Mouse (Mus musculus) Patski (cell line): Measurements from ENCODE around the gene Prr14. TPM values are rescaled to one million over a fixed set of nuclear protein-coding genes. Genes with fewer than 3 reads are reported as not detected.
"Not testable (repeated sequence)": the region's sequence is repeated elsewhere in the genome, so short reads cannot be mapped to it uniquely, and the experiment has no call there.

Experiments
- ATAC-seq: fragments of 100-300 bp; one replicate; pipeline ENCODE4 v1.8.0; 2021
- CTCF ChIA-PET: fragments of 350-600 bp; sonication (Branson Sonifier 250); formaldehyde crosslinking; loops from one replicate; lab custom pipeline; 2022; ENCODE audit warnings: inconsistent platforms; lab: Charles Lee
- POLR2A ChIA-PET: fragments of 350-600 bp; sonication (Branson Sonifier 250); formaldehyde crosslinking; loops from one replicate; lab custom pipeline; 2022; ENCODE audit warnings: antibody characterized with exemption, inconsistent platforms; lab: Charles Lee
- DNase-seq: peaks from one replicate; pipeline ENCODE4 v3.0.0-alpha.2; 2011; ENCODE audit warnings: low read depth, low spot score
- H3K27me3 ChIP-seq: fragments of 371-371 bp; one replicate; pipeline ENCODE4 v1.5.1; 2021
- CTCF ChIP-seq: fragments of 100-300 bp; IDR thresholded peaks from one replicate; pipeline ENCODE4 v1.5.1; 2021
- in situ Hi-C: fragments of 300-500 bp; cut with MboI; formaldehyde crosslinking; loops from 3 replicates; pipeline ENCODE4 v1.11.1; 2018; ENCODE audit warnings: low pct_unique_long_range_greater_than_20kb, mixed read lengths
- polyA plus RNA-seq: library from polyadenylated mRNA; unstranded; gene quantifications from one replicate; pipeline ENCODE4 v1.2.3, GENCODE M21; 2021

Gene Prr14
- 71.9 TPM for polyA plus RNA-seq

DNA sequence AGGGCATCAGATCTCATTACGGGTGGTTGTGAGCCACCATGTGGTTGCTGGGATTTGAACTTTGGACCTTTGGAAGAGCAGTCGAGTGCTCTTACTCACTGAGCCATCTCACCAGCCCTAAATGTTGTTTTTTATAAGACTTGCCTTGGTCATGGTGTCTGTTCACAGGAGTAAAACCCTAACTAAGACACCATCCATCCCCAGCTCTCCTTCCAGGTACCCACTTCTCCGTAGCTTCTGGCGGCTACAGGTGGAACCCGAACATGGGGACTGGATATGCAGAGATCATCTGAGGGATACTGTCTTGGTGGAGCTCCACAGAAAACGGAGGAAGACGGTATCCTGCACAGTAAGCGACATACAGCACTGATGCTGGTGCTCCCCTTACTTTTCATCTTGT, at the start of gene Prr14:
Prr14 (plus strand) TSS at position 301 of the 400 bp plus-strand sequence.
- ATAC-seq, DNase-seq, H3K27me3 ChIP-seq, in situ Hi-C loops: not testable (repeated sequence)
- POLR2A ChIA-PET = interaction anchor here (1.0 to 1.8 kb wide), 2 partner anchors 11 to 22 kb away, joined by 3 to 6 read pairs; partner anchors contain the start of gene Zfp689
- CTCF ChIA-PET = interaction anchor here (1.7 kb wide), 1 partner anchor 33 kb away, joined by 3 read pairs; no protein-coding TSS in a partner anchor

DNA sequence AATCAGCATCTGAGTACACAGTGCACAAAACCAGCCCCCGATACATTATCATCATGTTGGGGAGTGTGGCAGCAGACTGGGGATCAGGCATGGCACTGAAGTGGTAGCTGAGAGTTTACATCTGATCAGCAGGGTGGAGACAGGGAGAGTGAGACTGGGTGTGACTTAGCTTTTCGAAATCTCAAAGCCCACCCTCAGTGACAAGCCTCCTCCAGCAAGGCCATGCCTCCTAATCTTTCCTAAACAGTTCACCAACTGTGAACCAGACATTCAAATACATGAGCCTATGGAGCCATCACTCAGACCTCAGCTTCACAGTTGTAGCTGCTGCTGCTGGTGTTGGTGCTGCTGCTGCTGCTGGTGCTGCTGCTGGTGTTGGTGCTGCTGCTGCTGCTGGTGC, 48.0 kb upstream of the Prr14 start:
- CTCF ChIA-PET = no interaction called here
- in situ Hi-C loops = no loop called here
- DNase-seq (no peak), ATAC-seq (no peak)
- POLR2A ChIA-PET = no interaction called here
- no peaks in the 10 kb centered on the region for H3K27me3 ChIP-seq
- no peak for TF ChIP-seq CTCF

DNA sequence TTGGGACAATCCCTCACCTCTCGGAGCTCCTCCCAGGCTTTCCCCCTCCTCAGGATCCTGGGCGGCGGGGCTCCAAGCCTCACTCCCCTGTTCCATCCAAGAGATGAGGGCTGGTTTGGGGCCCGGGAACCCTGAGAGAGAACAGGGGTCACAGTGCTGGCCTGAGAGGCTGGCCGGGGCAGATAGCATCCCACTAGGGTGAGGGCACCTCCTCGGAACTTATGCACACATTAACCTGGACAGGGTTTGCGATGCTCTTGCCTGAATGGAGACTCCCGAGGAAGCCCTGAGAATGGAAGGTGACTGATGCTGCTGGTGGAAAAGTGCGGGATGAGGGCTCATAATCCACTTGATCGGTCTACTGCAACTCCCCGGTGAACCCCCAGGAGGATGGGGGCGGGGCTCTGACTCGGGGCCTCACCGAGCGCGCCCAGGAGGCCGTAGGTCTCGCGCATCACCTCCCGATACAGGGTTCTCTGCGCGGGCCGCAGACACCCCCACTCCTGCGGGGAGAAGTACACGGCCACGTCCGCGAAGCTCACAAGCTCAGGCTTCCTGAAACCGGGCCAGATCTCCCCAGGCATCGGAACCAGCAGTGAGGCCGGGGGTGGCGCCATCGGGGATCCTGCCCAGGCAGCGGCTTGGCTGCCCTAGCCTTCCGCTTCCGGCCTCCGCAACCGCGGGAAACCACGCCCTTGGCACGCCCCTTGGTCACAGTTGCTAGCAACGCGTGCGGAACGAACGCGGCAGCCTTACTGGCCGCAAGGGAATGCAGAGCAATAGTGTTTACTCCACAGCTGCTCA, 37.8 kb upstream of the Prr14 start, which contains the start of gene Zfp688:
Zfp688 (minus strand) TSS at position 681 of the 804 bp plus-strand sequence.
- CTCF ChIA-PET = no interaction called here

DNA sequence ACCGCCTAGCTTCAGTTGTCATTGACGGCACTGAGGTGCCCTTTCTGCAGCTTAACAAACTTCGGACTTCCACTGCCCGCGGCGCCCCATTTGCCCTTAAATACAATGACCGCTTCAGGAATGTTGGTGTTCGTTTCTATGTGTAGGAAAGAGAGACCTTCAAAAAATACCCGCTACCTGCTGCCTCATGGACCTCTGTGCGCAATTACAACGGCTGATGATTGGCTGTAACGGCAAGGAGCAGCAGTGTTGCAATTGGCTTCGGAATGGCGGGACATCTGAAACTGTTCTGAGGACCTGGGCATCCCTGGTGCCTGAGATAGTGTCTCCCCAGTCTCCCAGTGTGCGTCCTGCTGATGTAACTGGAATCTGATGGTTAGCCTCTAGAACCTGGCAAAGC, 37.2 kb upstream of the Prr14 start:
- no peak for DNase-seq
- POLR2A ChIA-PET = interaction anchor here (1.0 kb wide), 1 partner anchor 26 kb away, joined by 3 read pairs; the partner anchor contains the start of gene Zfp689
- CTCF ChIA-PET = no interaction called here
- ATAC-seq = peak; percentile 21
- in situ Hi-C loops = no loop called here
- TF ChIP-seq CTCF = no peak
- H3K27me3 ChIP-seq = no peaks in the 10 kb centered on the region

More for the DNA sequence above, 37.8 kb upstream of the Prr14 start, which contains the start of gene Zfp688:
- ATAC-seq (peak; percentile 92), DNase-seq (peak; percentile 34)
- POLR2A ChIA-PET = interaction anchor here (1.0 kb wide), 1 partner anchor 27 kb away, joined by 3 read pairs; the partner anchor contains the start of gene Zfp689
- no peaks in the 10 kb centered on the region for H3K27me3 ChIP-seq
- in situ Hi-C loops = no loop called here
- TF ChIP-seq CTCF = no peak

DNA sequence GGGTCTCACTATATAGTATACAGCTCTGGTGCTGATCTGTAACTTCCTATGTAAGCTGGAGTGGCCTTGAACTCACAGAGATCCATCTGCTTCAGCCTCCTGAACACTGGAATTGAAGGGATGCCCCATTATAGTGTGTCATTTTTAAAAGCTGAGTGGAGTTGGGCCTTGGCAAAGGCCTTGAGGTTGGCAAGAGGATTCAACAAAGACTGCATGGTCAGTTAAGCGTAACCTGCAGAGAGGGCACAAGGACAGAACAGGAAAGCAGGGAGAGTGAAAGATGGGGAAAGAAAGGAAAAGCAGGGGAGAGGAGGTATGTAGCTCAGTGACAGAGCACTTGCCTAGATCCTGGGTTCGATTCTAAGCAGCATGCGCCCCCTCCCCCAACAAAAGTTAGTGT, 34.1 kb upstream of the Prr14 start:
- ATAC-seq (no peak), DNase-seq (no peak)
- in situ Hi-C loops = no loop called here
- ChIA-PET CTCF (interaction anchor here (1.2 kb wide), 1 partner anchor 35 kb away, joined by 3 read pairs; no protein-coding TSS in a partner anchor), POLR2A (interaction anchor here (1.6 kb wide), 1 partner anchor 23 kb away, joined by 4 read pairs; no protein-coding TSS in a partner anchor)
- no peak for TF ChIP-seq CTCF
- H3K27me3 ChIP-seq = no peaks in the 10 kb centered on the region

DNA sequence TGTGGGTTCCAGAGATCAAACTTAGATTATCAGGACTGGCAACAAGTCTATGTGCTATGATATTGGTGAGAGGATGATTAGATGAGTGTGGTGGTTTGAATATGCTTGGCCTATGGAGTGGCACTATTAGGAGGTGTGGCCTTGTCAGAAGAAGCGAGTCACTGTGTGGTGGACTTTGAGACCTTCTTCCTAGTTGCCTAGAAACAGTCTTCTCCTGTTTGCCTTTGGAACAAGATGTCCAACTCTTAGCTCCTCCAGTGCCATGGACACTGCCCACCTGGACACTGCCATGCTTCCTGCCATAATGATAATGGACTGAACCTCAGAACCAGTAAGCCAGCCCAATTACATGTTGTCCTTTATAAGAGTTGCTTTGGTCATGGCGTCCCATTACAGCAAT, 33.5 kb upstream of the Prr14 start:
- CTCF ChIA-PET = interaction anchor here (1.2 kb wide), 1 partner anchor 34 kb away, joined by 3 read pairs; no protein-coding TSS in a partner anchor
- in situ Hi-C loops = no loop called here
- POLR2A ChIA-PET = interaction anchor here (0.7 kb wide), 1 partner anchor 23 kb away, joined by 3 read pairs; the partner anchor contains the start of gene Zfp689
- no peaks in the 10 kb centered on the region for H3K27me3 ChIP-seq
- ATAC-seq (no peak), DNase-seq (no peak)
- TF ChIP-seq CTCF = no peak

DNA sequence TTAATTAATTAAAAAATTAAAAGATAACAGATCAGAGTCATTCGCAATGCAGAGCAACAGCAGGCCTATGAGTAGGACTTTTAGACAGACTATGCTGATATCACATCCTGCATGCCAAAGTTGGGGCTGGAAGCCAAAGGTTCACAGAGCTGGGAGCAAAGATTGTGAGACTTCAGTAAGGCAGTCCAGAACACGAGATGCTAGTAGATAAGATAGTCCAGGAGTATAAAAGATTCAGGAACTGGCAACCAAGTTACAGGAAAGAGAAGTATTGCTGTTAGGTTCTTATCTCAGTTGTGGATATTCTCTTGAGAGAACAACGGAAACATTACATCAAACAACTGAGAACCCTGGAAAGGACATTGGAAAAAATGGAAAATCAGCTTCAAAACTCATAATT, 33.1 kb upstream of the Prr14 start:
- ATAC-seq = no peak
- POLR2A ChIA-PET = interaction anchor here (0.7 kb wide), 1 partner anchor 23 kb away, joined by 3 read pairs; the partner anchor contains the start of gene Zfp689
- in situ Hi-C loops = no loop called here

DNA sequence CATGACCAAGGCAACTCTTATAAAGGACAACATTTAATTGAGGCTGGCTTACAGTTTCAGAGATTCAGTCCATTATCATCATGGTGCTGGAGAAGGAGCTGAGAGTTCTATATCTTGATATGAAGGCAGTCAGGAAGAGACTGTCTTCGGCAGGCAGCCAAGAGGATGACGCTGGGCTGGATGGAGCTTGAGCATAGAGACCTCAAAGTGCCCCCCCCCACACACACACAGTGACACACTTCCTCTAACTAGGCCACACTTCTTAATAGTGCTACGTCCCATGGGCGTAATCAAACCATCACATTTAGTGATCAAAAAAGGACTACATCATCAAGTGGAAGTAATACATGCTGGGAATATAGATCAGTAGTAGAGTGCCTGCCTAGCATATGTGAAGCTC, 24.2 kb upstream of the Prr14 start:
- ChIA-PET POLR2A (no interaction called here), CTCF (no interaction called here)
- ATAC-seq (no peak), DNase-seq (no peak)
- in situ Hi-C loops = no loop called here
- no peak for TF ChIP-seq CTCF
- peaks cover 16% of the 10 kb centered on the region for H3K27me3 ChIP-seq

More for the DNA sequence above, 33.1 kb upstream of the Prr14 start:
- peaks cover under 1% of the 10 kb centered on the region for H3K27me3 ChIP-seq
- no peak for TF ChIP-seq CTCF
- CTCF ChIA-PET = interaction anchor here (1.2 kb wide), 1 partner anchor 34 kb away, joined by 3 read pairs; no protein-coding TSS in a partner anchor
- DNase-seq = no peak

DNA sequence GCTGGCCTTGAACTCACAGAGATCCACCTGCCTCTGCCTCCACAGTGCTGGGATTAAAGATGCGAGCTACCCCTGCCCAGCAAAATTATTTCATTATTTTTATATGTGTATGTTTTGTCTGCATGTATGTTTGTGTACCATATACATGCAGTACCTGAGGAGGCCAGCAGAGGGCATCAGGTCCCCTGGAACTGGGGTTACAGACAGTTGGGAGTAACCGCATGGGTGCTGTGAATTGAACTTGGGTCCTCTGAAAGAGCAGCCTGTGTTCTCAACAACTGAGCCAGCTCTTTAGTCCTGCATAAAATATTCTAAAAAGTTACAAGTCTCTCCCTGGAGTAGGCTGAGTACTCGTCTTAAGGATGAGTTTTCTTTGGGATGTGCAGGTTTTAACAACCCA, 21.7 kb upstream of the Prr14 start:
- ChIA-PET POLR2A (no interaction called here), CTCF (no interaction called here)
- in situ Hi-C loops = no loop called here
- ATAC-seq (no peak), DNase-seq (no peak)
- peaks cover 1% of the 10 kb centered on the region for H3K27me3 ChIP-seq
- TF ChIP-seq CTCF = no peak

DNA sequence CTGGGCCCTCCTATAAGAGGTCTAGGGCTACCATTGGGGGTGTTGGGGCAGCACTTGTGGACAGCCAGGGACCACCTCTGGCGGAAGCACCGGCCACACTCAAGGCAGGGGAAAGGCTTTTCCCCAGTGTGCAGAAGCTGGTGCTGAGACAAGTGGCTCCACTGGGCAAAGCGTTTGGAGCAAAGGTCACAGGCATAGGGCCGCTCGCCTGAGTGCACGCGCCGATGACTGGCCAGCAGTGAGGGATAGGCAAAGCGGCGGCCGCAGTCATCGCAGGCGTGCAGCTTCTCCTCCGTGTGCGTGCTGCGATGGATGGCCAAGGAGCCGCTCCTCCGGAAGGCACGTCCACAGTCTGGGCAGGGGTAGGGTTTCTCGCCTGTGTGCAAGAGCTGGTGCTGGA, 15.4 kb upstream of the Prr14 start:
- H3K27me3 ChIP-seq = no peaks in the 10 kb centered on the region
- CTCF ChIA-PET = no interaction called here
- DNase-seq = no peak
- in situ Hi-C loops = no loop called here
- ATAC-seq = no peak
- POLR2A ChIA-PET = no interaction called here
- no peak for TF ChIP-seq CTCF
